Mouse (Mus musculus) CD4-positive, CD25-positive, alpha-beta regulatory T cell (primary cell): ENCODE measurements around the gene Pfkp. TPM values are rescaled to one million over a fixed set of nuclear protein-coding genes. Genes with fewer than 3 reads are reported as not detected.

Experiments
- polyA plus RNA-seq: library from polyadenylated mRNA; unstranded; fragments of 100-300 nt; shearing (Covaris generic); gene quantifications from one replicate; pipeline ENCODE4 v1.2.1, GENCODE M21; 2017

The Pfkp gene
- polyA plus RNA-seq, result 160 TPM

DNA sequence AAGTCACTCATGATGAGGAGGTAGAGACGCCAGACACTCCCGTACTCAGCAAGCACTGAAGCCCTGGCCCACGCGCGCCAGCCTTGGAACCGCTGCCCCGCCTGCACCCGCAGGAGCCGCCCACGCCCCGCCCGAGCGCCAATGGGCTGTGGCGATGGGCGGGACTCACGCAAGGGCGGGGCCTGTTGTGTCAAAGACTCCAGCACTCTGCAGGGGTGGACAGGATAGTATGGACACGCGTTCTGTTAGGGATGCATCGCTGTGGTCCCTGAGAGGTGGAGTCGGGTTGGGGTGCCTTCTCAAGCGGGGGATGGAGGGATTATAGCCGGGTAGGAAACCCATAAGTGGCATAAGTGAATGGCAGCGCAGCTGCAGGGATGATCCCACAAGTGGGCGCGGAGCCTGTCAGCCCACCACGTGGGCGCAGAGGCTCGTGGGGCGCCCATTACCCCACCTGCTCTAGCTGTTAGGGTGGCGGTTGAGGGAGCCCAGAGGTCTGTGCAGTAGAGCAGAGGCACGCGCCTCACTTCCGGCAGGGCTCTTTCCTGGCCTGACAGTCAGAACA is at the start of gene Pfkp:
TSS of gene Pfkp (minus strand) at position 109 of the 565 bp plus-strand sequence.

Other genes with a start within 250 kb of the Pfkp start
- 55.0 TPM for gene Pitrm1, start 100.6 kb downstream of the Pfkp start, polyA plus RNA-seq